Mouse (Mus musculus) embryonic fibroblast, embryonic 13.5 days (primary cell): ENCODE data around the gene Ampd3.

Experiments used
- CTCF ChIP-seq: IDR thresholded peaks from 2 replicates; pipeline ENCODE4 v1.5.1; 2011; ENCODE audit warnings: mild to moderate bottlenecking, control low read depth, low read length, moderate library complexity, borderline replicate concordance; ENCODE audit not compliant: insufficient read depth
- POLR2A ChIP-seq: IDR thresholded peaks from 2 replicates; pipeline ENCODE4 v1.6.1; 2011; ENCODE audit warnings: low read depth, mild to moderate bottlenecking, control low read depth, low read length, moderate library complexity

DNA sequence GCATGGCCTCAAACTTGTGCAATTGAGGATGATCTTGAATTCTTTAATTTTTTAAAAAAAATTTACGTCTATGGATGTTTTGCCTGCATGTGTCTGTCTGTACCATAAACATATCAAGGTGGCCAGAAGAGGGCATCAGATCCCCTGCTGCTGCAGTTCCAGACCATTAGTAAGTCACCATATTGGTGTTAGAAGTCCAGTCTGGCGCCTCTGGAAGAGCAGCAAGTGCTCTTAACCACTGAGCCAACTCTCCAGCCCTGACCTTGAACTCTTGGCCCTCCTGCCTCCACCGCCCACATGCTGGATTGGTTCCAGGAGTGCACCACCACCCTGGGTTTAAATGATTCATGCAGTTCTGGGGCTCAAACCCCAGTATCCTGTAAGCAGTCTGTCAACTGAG is 39.1 kb upstream of the Ampd3 start:
- TF ChIP-seq CTCF (peak; percentile 36; the same call in 1 of the 2 replicates), POLR2A (no peak)
